26 mouse cellular contexts compared by ENCODE assay signal in the genomic region with DNA sequence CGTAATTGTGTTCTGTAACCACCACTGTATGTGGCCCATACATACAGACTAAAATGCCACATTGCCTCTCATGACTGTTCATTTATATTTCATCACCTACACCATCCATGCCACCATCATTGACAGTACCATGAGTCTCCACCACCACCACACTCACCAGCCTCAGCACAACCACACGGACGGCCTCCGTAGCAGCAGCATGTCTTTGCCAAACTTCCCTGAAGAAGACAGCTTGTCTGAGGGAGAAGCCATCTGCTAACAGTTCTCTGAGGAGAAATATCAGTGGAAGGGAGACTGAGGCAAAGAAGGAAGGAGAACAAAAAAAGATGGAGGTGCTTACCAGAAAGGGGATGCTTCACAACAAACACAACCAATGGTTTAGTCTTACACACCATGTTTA. TPM values are rescaled to one million over a fixed set of nuclear protein-coding genes. Genes with fewer than 3 reads are reported as not detected.
DNase-seq lines count a peak whose midpoint lies in the region; ATAC-seq and TF ChIP-seq lines count a peak whose summit lies in the region.
"Had no signal": no experiment of that assay in that cellular context is flagged by ENCODE, and none has a peak within 500 bp of the region (broad histone marks: within the 10 kb centered on the region; RNA-seq: fewer than 3 reads in every experiment).

No protein-coding gene starts in this region.

- H3K4me1 ChIP-seq in heart, postnatal 0 days (ENCODE audit: control insufficient read depth, insufficient read depth) = no peaks in the 10 kb centered on the region
- H3K4me1 ChIP-seq: embryonic facial prominence, embryonic 12.5 days; heart, embryonic 15.5 days; intestine, embryonic 15.5 days; liver, embryonic 13.5 days; midbrain, embryonic 13.5 days had no signal

- 92% methylated on average over 4 of the region's 4 CpGs for WGBS in heart, postnatal 0 days

- TF ChIP-seq CTCF in heart, postnatal 0 days (IDR thresholded peaks at IDR 0.05; ENCODE audit: low read depth) = no peak

- ATAC-seq in heart, postnatal 0 days (ENCODE audit: insufficient read depth, low read depth) = no peak
- 0 out of 2 replicates have a peak, but pooled peaks have one; percentile 9 for ATAC-seq in common myeloid progenitor, adult 5-6 weeks (replicated peaks; ENCODE audit: low read depth, poor library complexity, severe bottlenecking)
- ATAC-seq in megakaryocyte progenitor cell, adult 5-6 weeks (replicated peaks; ENCODE audit: poor library complexity) = 0 out of 2 replicates have a peak, but pooled peaks have one; percentile 32
- ATAC-seq: forebrain, postnatal 0 days; intestine, embryonic 15.5 days; midbrain, embryonic 13.5 days; Patski had no signal

- no peak for TF ChIP-seq EP300 in heart, postnatal 0 days (IDR thresholded peaks at IDR 0.05; ENCODE audit: low read depth)

- no peaks in the 10 kb centered on the region for H3K27me3 ChIP-seq in heart, postnatal 0 days (ENCODE audit: control insufficient read depth, insufficient read depth, low read length)
- H3K27me3 ChIP-seq: embryonic facial prominence, embryonic 12.5 days; heart, embryonic 15.5 days; hindbrain, embryonic 15.5 days; intestine, embryonic 15.5 days; liver, embryonic 13.5 days; midbrain, embryonic 13.5 days had no signal

- DNase-seq in heart, postnatal 0 days (ENCODE audit: low spot score) = no peak
- no peak for DNase-seq in heart, postnatal 10 days
- peak; percentile 20 to 35 for DNase-seq in left cerebral cortex, adult 18-20 months (ENCODE audit: low spot score in 2 of 2)
- no peak for DNase-seq in left cerebral cortex, postnatal 14 days (ENCODE audit: low spot score in 2 of 2)
- no peak for DNase-seq in T-cell, adult 2 months (ENCODE audit: low spot score)
- DNase-seq: adrenal gland, adult 2 months; cerebellum, adult 11-12 months; forebrain, postnatal 0 days; gastrocnemius, postnatal 25 days; kidney, adult 9 months; kidney, postnatal 14 days; liver, embryonic 13.5 days; lung, adult 2 months; lung, postnatal 14 days; right cerebral cortex, postnatal 14 days had no signal

- H3K4me2 ChIP-seq in heart, postnatal 0 days (ENCODE audit: low read depth, low read length) = no peak overlapping the region
- H3K4me2 ChIP-seq: embryonic facial prominence, embryonic 12.5 days; heart, embryonic 15.5 days; hindbrain, embryonic 15.5 days; intestine, embryonic 15.5 days; liver, embryonic 13.5 days; midbrain, embryonic 13.5 days had no signal

- H3K27ac ChIP-seq in heart, postnatal 0 days (ENCODE audit: low read depth) = peak overlapping the region; percentile 38; the same call in 1 of the 2 replicates
- H3K27ac ChIP-seq: embryonic facial prominence, embryonic 12.5 days; heart, embryonic 15.5 days; hindbrain, embryonic 15.5 days; intestine, embryonic 15.5 days; liver, embryonic 13.5 days; midbrain, embryonic 13.5 days had no signal

- no peaks in the 10 kb centered on the region for H3K9me3 ChIP-seq in heart, postnatal 0 days (replicated peaks; ENCODE audit: control insufficient read depth, low read length)
- H3K9me3 ChIP-seq: embryonic facial prominence, embryonic 12.5 days; G1E; heart, embryonic 15.5 days; hindbrain, embryonic 15.5 days; intestine, embryonic 15.5 days; liver, embryonic 13.5 days; megakaryocyte, embryonic 14.5 days; midbrain, embryonic 13.5 days had no signal

- H3K9ac ChIP-seq in heart, postnatal 0 days (replicated peaks; ENCODE audit: low read depth, low read length) = no peak overlapping the region
- H3K9ac ChIP-seq: embryonic facial prominence, embryonic 12.5 days; forebrain, postnatal 0 days; heart, embryonic 15.5 days; hindbrain, embryonic 15.5 days; intestine, embryonic 15.5 days; liver, embryonic 13.5 days; midbrain, embryonic 13.5 days had no signal

- intact Hi-C loops in heart, postnatal 10 days (cut with DNase I) = no loop called here
- intact Hi-C loops in left cerebral cortex, postnatal 14 days (cut with DNase I) = no loop called here

- H3K4me3 ChIP-seq in heart, postnatal 0 days (ENCODE audit: low read depth, low read length) = no peak overlapping the region
- H3K4me3 ChIP-seq: embryonic facial prominence, embryonic 12.5 days; heart, embryonic 15.5 days; hindbrain, embryonic 15.5 days; intestine, embryonic 15.5 days; liver, embryonic 13.5 days; megakaryocyte, embryonic 14.5 days; midbrain, embryonic 13.5 days had no signal

- no peaks in the 10 kb centered on the region for H3K36me3 ChIP-seq in heart, postnatal 0 days (replicated peaks; ENCODE audit: control insufficient read depth, insufficient read depth, low read length)
- H3K36me3 ChIP-seq: embryonic facial prominence, embryonic 12.5 days; G1E; heart, embryonic 15.5 days; hindbrain, embryonic 15.5 days; intestine, embryonic 15.5 days; liver, embryonic 13.5 days; midbrain, embryonic 13.5 days had no signal

RNA-seq across cellular contexts. Expression of a gene that starts 15.8 kb away (rescaled TPM):
- total RNA-seq in heart, postnatal 0 days (2014; rRNA removed; ENCODE audit: low replicate concordance) = 2.2 and 4.2 TPM in 2 replicates
- 0.88 and 1.1 TPM in 2 replicates for polyA plus RNA-seq in heart, postnatal 0 days (2015; fragmentation: Nextera tagmentation; extraction: Ambion mirVana)
- 1 to 10 TPM; 3.0 to 6.3 TPM for total RNA-seq in heart, postnatal 10 days (2021)
- total RNA-seq in left cerebral cortex, adult 18-20 months (2021) = 100 to 1,000 TPM; 136 to 143 TPM
- total RNA-seq in left cerebral cortex, postnatal 14 days (2021) = 100 to 1,000 TPM; 137 TPM
- total RNA-seq in common myeloid progenitor, adult 5-6 weeks (2017) = not detected in 2 replicates
- total RNA-seq in megakaryocyte progenitor cell, adult 5-6 weeks (2015) = not detected in 2 replicates
- total RNA-seq in megakaryocyte progenitor cell, adult 5-6 weeks (2017) = not detected in 2 replicates
- total RNA-seq: hematopoietic stem cell, adult 5-6 weeks had no signal
- polyA plus RNA-seq: G1E had no signal

Comparison
In these comparisons a context has a peak if more than half of its experiments do, and no peak if none do; other contexts are left out.
1. DNase-seq: peak in left cerebral cortex, adult 18-20 months (2 of 2); none in heart, postnatal 0 days (single experiment), heart, postnatal 10 days (0 of 2), left cerebral cortex, postnatal 14 days (0 of 2) and T-cell, adult 2 months (single experiment).
2. RNA of a gene that starts 15.8 kb away (total RNA-seq): 136 to 143 TPM in left cerebral cortex, adult 18-20 months and 137 TPM in left cerebral cortex, postnatal 14 days; 3.0 to 6.3 TPM in heart, postnatal 10 days, 2.2 to 4.2 TPM in heart, postnatal 0 days, not detected in common myeloid progenitor, adult 5-6 weeks and not detected in megakaryocyte progenitor cell, adult 5-6 weeks; every median in the first group is over 10 times any median in the second.